Mouse (Mus musculus): Measurements from ENCODE around the gene Tmem129. TPM values are rescaled to one million over a fixed set of nuclear protein-coding genes. Genes with fewer than 3 reads are reported as not detected.
A peak's percentile ranks its signal among the peaks of the same experiment; 100 is the strongest.

Gene Tmem129
- total and polyA plus RNA-seq, 3 experiments: 40.2 to 51.3 TPM; not detected in 1

DNA sequence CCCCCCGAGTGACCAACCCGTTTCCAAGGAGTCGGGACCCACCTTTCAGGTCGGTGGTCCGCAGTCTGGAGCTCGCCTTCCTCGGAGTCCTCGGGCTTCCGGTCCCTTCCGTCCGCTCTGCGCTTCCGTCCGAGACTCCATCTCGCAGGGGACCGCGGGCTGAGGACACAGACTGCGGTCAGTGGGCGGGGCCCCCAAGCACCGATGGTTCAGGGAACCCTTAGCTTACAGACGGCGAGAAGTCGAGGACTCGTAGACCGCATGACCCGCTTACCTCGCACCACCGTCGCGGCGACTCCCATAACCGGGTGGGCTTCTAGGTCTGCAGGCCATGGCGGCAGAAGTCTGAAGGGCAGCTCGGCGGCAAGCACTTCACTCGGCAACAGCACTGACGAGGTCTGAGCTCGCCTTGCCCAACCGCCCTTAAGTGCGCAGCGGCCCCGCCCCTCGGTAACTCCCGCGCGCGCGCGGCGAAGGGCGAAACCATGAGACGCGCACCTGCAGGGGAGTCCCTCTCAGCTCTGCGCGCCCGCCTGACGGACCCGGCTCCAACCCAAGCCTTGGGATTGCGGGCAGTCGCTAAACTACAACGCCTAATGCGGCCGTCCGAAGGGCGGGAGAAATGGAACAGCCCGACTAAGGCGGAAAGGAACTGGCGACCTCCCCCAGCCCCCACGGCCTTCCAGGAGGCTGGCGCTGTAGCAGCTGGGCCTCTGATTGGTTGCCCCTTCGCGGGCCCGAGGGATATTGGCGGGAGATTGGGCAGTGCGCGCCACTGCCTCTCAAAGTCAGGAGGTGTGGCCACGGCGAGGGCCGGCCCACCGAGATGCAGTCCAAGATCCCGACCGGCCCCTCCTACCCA lies 6.1 kb downstream of the Tmem129 start, which contains the start of gene Slbp:
Slbp (minus strand) TSS at position 654 of the 862 bp plus-strand sequence.
- H3K9ac ChIP-seq (ENCODE audit: control insufficient read depth, low read depth, low read length, poor library complexity, severe bottlenecking): peak within 1 kb of the TSS; percentile 88
- peaks cover 57% of the 10 kb centered on the region for H3K79me2 ChIP-seq (ENCODE audit: control insufficient read depth, insufficient read depth, low read length, poor library complexity)
- H3K36me3 ChIP-seq (ENCODE audit: control insufficient read depth in 1 of 2, insufficient read depth in 2 of 2, low read length in 2 of 2): peaks cover 14 to 46% of the 10 kb centered on the region in 2 experiments
- H3K4me1 ChIP-seq (ENCODE audit: control insufficient read depth in 1 of 2, insufficient read depth in 2 of 2, low read length in 2 of 2): peaks cover 4 to 22% of the 10 kb centered on the region in 2 experiments
- peak within 1 kb of the TSS; percentile 40 to 79 for H3K4me3 ChIP-seq (ENCODE audit: control insufficient read depth in 1 of 2, insufficient read depth in 1 of 2, low read depth in 2 of 2, low read length in 2 of 2)
- H3K9me3 ChIP-seq (replicated peaks; ENCODE audit: insufficient read depth, low read length): no peaks in the 10 kb centered on the region
- DNase-seq (ENCODE audit: low read depth, low spot score): peak; percentile 100
- no peaks in the 10 kb centered on the region for H3K27me3 ChIP-seq (ENCODE audit: control insufficient read depth in 1 of 2, insufficient read depth in 2 of 2, low read length in 2 of 2)
- no peak for TF ChIP-seq HCFC1 (IDR thresholded peaks at IDR 0.05; ENCODE audit: low read depth, low read length)
- TF ChIP-seq TBP (IDR thresholded peaks at IDR 0.05; ENCODE audit: low read depth, low read length): peak; percentile 96
- TF ChIP-seq UBTF (IDR thresholded peaks at IDR 0.05; ENCODE audit: borderline replicate concordance, insufficient read depth, low read depth, low read length): peak; percentile 61; the same call in 1 of the 2 replicates
- TF ChIP-seq POLR2A (IDR thresholded peaks at IDR 0.05; ENCODE audit: control insufficient read depth in 1 of 2, insufficient read depth in 1 of 2, low read depth in 1 of 2, low read length in 2 of 2, poor library complexity in 1 of 2): peak; percentile 99 to 100
- no peak for TF ChIP-seq MXI1 (IDR thresholded peaks at IDR 0.05; ENCODE audit: low read depth, low read length)
- TF ChIP-seq ZKSCAN1 (IDR thresholded peaks at IDR 0.05; ENCODE audit: low read depth, low read length): no peak
- no peak for TF ChIP-seq RCOR1 (IDR thresholded peaks at IDR 0.05; ENCODE audit: low read depth, low read length)
- peak; percentile 99 for TF ChIP-seq POLR2AphosphoS5 (IDR thresholded peaks at IDR 0.05; ENCODE audit: borderline replicate concordance, low read depth, low read length)
- TF ChIP-seq SIN3A (IDR thresholded peaks at IDR 0.05; ENCODE audit: low read length): no peak
- 0 out of 6 replicates have a peak, but pooled peaks of 1 of the 3 experiments have one; percentile 0 for TF ChIP-seq CTCF (IDR thresholded peaks at IDR 0.05 in 2 of 3, conservative IDR thresholded peaks at IDR 0.05 in 1 of 3; ENCODE audit: control insufficient read depth in 1 of 3, insufficient read depth in 1 of 3, low read depth in 2 of 3, low read length in 3 of 3, poor library complexity in 1 of 3, severe bottlenecking in 1 of 3)
- peak within 1 kb of the TSS; percentile 88 for H3K27ac ChIP-seq (ENCODE audit: control insufficient read depth, low read depth, low read length)

GRCm38 (mm10) chr5:33651541-33651920 lies 6.7 kb downstream of the Tmem129 start:
- peaks cover 17 to 48% of the 10 kb centered on the region in 2 experiments for H3K36me3 ChIP-seq (ENCODE audit: control insufficient read depth in 1 of 2, insufficient read depth in 2 of 2, low read length in 2 of 2)
- DNase-seq (ENCODE audit: low read depth, low spot score): no peak
- TF ChIP-seq SIN3A (IDR thresholded peaks at IDR 0.05; ENCODE audit: low read length): no peak
- no peak for TF ChIP-seq BHLHE40 (IDR thresholded peaks at IDR 0.05; ENCODE audit: borderline replicate concordance, low read depth, low read length)
- TF ChIP-seq POLR2AphosphoS2 (IDR thresholded peaks at IDR 0.05; ENCODE audit: low read length): no peak
- no peak for TF ChIP-seq MAFK (IDR thresholded peaks at IDR 0.05; ENCODE audit: borderline replicate concordance, low read depth, low read length)
- no peak for TF ChIP-seq MAZ (IDR thresholded peaks at IDR 0.05; ENCODE audit: low read depth, low read length)
- no peak for TF ChIP-seq POLR2AphosphoS5 (IDR thresholded peaks at IDR 0.05; ENCODE audit: borderline replicate concordance, low read depth, low read length)
- TF ChIP-seq USF1 (IDR thresholded peaks at IDR 0.05; ENCODE audit: low read depth, low read length): no peak
- TF ChIP-seq MYB (IDR thresholded peaks at IDR 0.05; ENCODE audit: low read depth, low read length): no peak
- no peak for TF ChIP-seq TBP (IDR thresholded peaks at IDR 0.05; ENCODE audit: low read depth, low read length)
- TF ChIP-seq TAL1 (IDR thresholded peaks at IDR 0.05; ENCODE audit: low read length): no peak
- TF ChIP-seq GABPA (IDR thresholded peaks at IDR 0.05; ENCODE audit: low read depth, low read length): no peak
- TF ChIP-seq RCOR1 (IDR thresholded peaks at IDR 0.05; ENCODE audit: low read depth, low read length): no peak
- no peak for TF ChIP-seq CHD2 (IDR thresholded peaks at IDR 0.05; ENCODE audit: low read length)
- TF ChIP-seq NRF1 (IDR thresholded peaks at IDR 0.05; ENCODE audit: insufficient read depth, low read depth, low read length, poor library complexity, severe bottlenecking): no peak
- TF ChIP-seq ETS1 (IDR thresholded peaks at IDR 0.05; ENCODE audit: low read depth, low read length): no peak
- TF ChIP-seq ZMIZ1 (IDR thresholded peaks at IDR 0.05; ENCODE audit: low read depth, low read length): no peak
- TF ChIP-seq MXI1 (IDR thresholded peaks at IDR 0.05; ENCODE audit: low read depth, low read length): no peak
- TF ChIP-seq CHD1 (IDR thresholded peaks at IDR 0.05; ENCODE audit: low read depth, low read length): no peak
- peaks cover 4 to 17% of the 10 kb centered on the region in 2 experiments for H3K4me1 ChIP-seq (ENCODE audit: control insufficient read depth in 1 of 2, insufficient read depth in 2 of 2, low read length in 2 of 2)
- H3K9ac ChIP-seq (ENCODE audit: control insufficient read depth, low read depth, low read length, poor library complexity, severe bottlenecking): peak overlapping the region; percentile 88
- no peaks in the 10 kb centered on the region for H3K27me3 ChIP-seq (ENCODE audit: control insufficient read depth in 1 of 2, insufficient read depth in 2 of 2, low read length in 2 of 2)
- peaks cover 55% of the 10 kb centered on the region for H3K79me2 ChIP-seq (ENCODE audit: control insufficient read depth, insufficient read depth, low read length, poor library complexity)
- peak overlapping the region; percentile 40 to 79 for H3K4me3 ChIP-seq (ENCODE audit: control insufficient read depth in 1 of 2, insufficient read depth in 1 of 2, low read depth in 2 of 2, low read length in 2 of 2)
- H3K9me3 ChIP-seq (replicated peaks; ENCODE audit: insufficient read depth, low read length): no peaks in the 10 kb centered on the region
- peak overlapping the region; percentile 88 for H3K27ac ChIP-seq (ENCODE audit: control insufficient read depth, low read depth, low read length)

Data from MEL (cell line).